Mouse (Mus musculus) CH12.LX (cell line): ENCODE results near the gene Tmx1. TPM values are rescaled to one million over a fixed set of nuclear protein-coding genes. Genes with fewer than 3 reads are reported as not detected.

ENCODE experiments used
- DNase-seq: peaks from one replicate; pipeline ENCODE4 v3.0.0-alpha.2; 2013; ENCODE audit errors: extremely low read depth
- H3K27ac ChIP-seq: 2 replicates; pipeline ENCODE4 v1.5.1; 2012; ENCODE audit warnings: low read depth, mild to moderate bottlenecking, control low read depth, moderate library complexity; ENCODE audit not compliant: insufficient read depth
- H3K27me3 ChIP-seq: replicated peaks from 2 replicates; pipeline ENCODE3; 2012; ENCODE audit warnings: inconsistent platforms
- H3K36me3 ChIP-seq, 2 experiments: replicated peaks in 1 of 2; 2 replicates each; pipeline versions ENCODE3 to v1.6.1; 2012; ENCODE audit warnings: inconsistent platforms in 1 of 2, low read length in 1 of 2, mild to moderate bottlenecking in 1 of 2, mixed read lengths in 1 of 2, moderate library complexity in 1 of 2; ENCODE audit not compliant: control insufficient read depth in 1 of 2, insufficient read depth in 1 of 2
- H3K4me1 ChIP-seq, 2 experiments: 2 replicates each; pipeline ENCODE4 v1.6.1; 2012; ENCODE audit warnings: inconsistent platforms in 1 of 2, moderate library complexity in 1 of 2; ENCODE audit not compliant: insufficient read depth in 2 of 2, control insufficient read depth in 1 of 2
- H3K4me2 ChIP-seq: 2 replicates; pipeline ENCODE4 v1.6.1; 2012; ENCODE audit warnings: low read depth, mild to moderate bottlenecking, control low read depth; ENCODE audit not compliant: poor library complexity, insufficient read depth, severe bottlenecking
- H3K4me3 ChIP-seq, 3 experiments: fragments of 150-350 bp in 1 of 3; sonication (generic) in 1 of 3; replicated peaks in 1 of 3; 2 replicates each; pipeline versions ENCODE3 to v1.5.1; 2011 to 2012; ENCODE audit warnings: low read depth in 2 of 3, low read length in 2 of 3, mild to moderate bottlenecking in 2 of 3, moderate library complexity in 2 of 3, control low read depth in 1 of 3, improper control_type of control experiment in 1 of 3, inconsistent platforms in 1 of 3, mixed read lengths in 1 of 3; ENCODE audit not compliant: poor library complexity in 1 of 3
- H3K79me2 ChIP-seq: replicated peaks from 2 replicates; pipeline ENCODE4 v1.6.1; 2012; ENCODE audit warnings: mild to moderate bottlenecking, moderate library complexity; ENCODE audit not compliant: control insufficient read depth, poor library complexity, insufficient read depth, severe bottlenecking; ENCODE audit errors: extremely low read depth
- H3K9ac ChIP-seq: 2 replicates; pipeline ENCODE4 v1.6.1; 2012; ENCODE audit warnings: low read depth, mild to moderate bottlenecking, control low read depth, moderate library complexity; ENCODE audit not compliant: insufficient read depth
- H3K9me3 ChIP-seq: replicated peaks from 2 replicates; pipeline ENCODE3; 2012; ENCODE audit warnings: low read length, inconsistent platforms, mixed read lengths
- BHLHE40 ChIP-seq: IDR thresholded peaks from 2 replicates; pipeline ENCODE4 v1.6.1; 2011; ENCODE audit warnings: mild to moderate bottlenecking, low read depth, low read length, improper control_type of control experiment
- CHD1 ChIP-seq: IDR thresholded peaks from 2 replicates; pipeline ENCODE4 v1.6.1; 2012; ENCODE audit warnings: low read depth, low read length, improper control_type of control experiment, inconsistent platforms
- CHD2 ChIP-seq: IDR thresholded peaks from 2 replicates; pipeline ENCODE4 v1.6.1; 2011; ENCODE audit warnings: low read length, improper control_type of control experiment
- CTCF ChIP-seq, 2 experiments: IDR thresholded peaks in 1 of 2; conservative IDR thresholded peaks in 1 of 2; 2 replicates each; pipeline ENCODE4 v1.5.1; 2011 to 2012; ENCODE audit warnings: low read depth in 2 of 2, low read length in 2 of 2, improper control_type of control experiment in 1 of 2, inconsistent platforms in 1 of 2, mild to moderate bottlenecking in 1 of 2, moderate library complexity in 1 of 2
- E2F4 ChIP-seq: IDR thresholded peaks from 2 replicates; pipeline ENCODE4 v1.6.1; 2011; ENCODE audit warnings: low read depth, low read length, improper control_type of control experiment; ENCODE audit not compliant: insufficient replicate concordance
- ELF1 ChIP-seq: IDR thresholded peaks from 2 replicates; pipeline ENCODE4 v1.6.1; 2014; ENCODE audit warnings: low read depth, mild to moderate bottlenecking, inconsistent platforms, low read length, improper control_type of control experiment
- EP300 ChIP-seq: IDR thresholded peaks from 2 replicates; pipeline ENCODE4 v1.6.1; 2011; ENCODE audit warnings: low read length, improper control_type of control experiment
- ETS1 ChIP-seq: conservative IDR thresholded peaks from 2 replicates; pipeline ENCODE4 v1.6.1; 2012; ENCODE audit warnings: low read depth, mild to moderate bottlenecking, inconsistent platforms, low read length, improper control_type of control experiment, moderate library complexity
- KAT2A ChIP-seq: IDR thresholded peaks from 2 replicates; pipeline ENCODE4 v1.6.1; 2012; ENCODE audit warnings: low read length, improper control_type of control experiment, inconsistent platforms; ENCODE audit not compliant: insufficient replicate concordance
- MAX ChIP-seq: IDR thresholded peaks from 2 replicates; pipeline ENCODE4 v1.6.1; 2011; ENCODE audit warnings: low read length, improper control_type of control experiment
- MAZ ChIP-seq: IDR thresholded peaks from 2 replicates; pipeline ENCODE4 v1.6.1; 2012; ENCODE audit warnings: low read depth, mild to moderate bottlenecking, inconsistent platforms, low read length, improper control_type of control experiment, moderate library complexity
- MEF2A ChIP-seq: IDR thresholded peaks from 2 replicates; pipeline ENCODE4 v1.6.1; 2014; ENCODE audit warnings: low read depth, mild to moderate bottlenecking, inconsistent platforms, low read length, improper control_type of control experiment, borderline replicate concordance
- MXI1 ChIP-seq: IDR thresholded peaks from 2 replicates; pipeline ENCODE4 v1.6.1; 2011; ENCODE audit warnings: mild to moderate bottlenecking, low read depth, low read length, improper control_type of control experiment
- NELFE ChIP-seq: IDR thresholded peaks from 2 replicates; pipeline ENCODE4 v1.6.1; 2011; ENCODE audit warnings: low read depth, low read length, improper control_type of control experiment
- NRF1 ChIP-seq: IDR thresholded peaks from 2 replicates; pipeline ENCODE4 v1.6.1; 2014; ENCODE audit warnings: low read depth, mild to moderate bottlenecking, inconsistent platforms, low read length, improper control_type of control experiment, moderate library complexity
- POLR2A ChIP-seq: IDR thresholded peaks from 2 replicates; pipeline ENCODE4 v1.6.1; 2011; ENCODE audit warnings: low read depth, mild to moderate bottlenecking, improper control_type of control experiment, low read length
- RAD21 ChIP-seq: IDR thresholded peaks from 2 replicates; pipeline ENCODE4 v1.6.1; 2011; ENCODE audit warnings: low read depth, mild to moderate bottlenecking, low read length, improper control_type of control experiment, moderate library complexity
- RCOR1 ChIP-seq: conservative IDR thresholded peaks from 2 replicates; pipeline ENCODE4 v1.6.1; 2012; ENCODE audit warnings: low read depth, mild to moderate bottlenecking, inconsistent platforms, low read length, improper control_type of control experiment
- SIN3A ChIP-seq: IDR thresholded peaks from 2 replicates; pipeline ENCODE4 v1.6.1; 2012; ENCODE audit warnings: low read length, improper control_type of control experiment, inconsistent platforms
- SMC3 ChIP-seq: IDR thresholded peaks from 2 replicates; pipeline ENCODE4 v1.6.1; 2011; ENCODE audit warnings: low read depth, low read length, improper control_type of control experiment
- TCF12 ChIP-seq: IDR thresholded peaks from 2 replicates; pipeline ENCODE4 v1.6.1; 2014; ENCODE audit warnings: low read depth, mild to moderate bottlenecking, inconsistent platforms, low read length, improper control_type of control experiment
- UBTF ChIP-seq: IDR thresholded peaks from 2 replicates; pipeline ENCODE4 v1.6.1; 2012; ENCODE audit warnings: low read depth, mild to moderate bottlenecking, inconsistent platforms, low read length, improper control_type of control experiment, moderate library complexity
- USF2 ChIP-seq: conservative IDR thresholded peaks from 2 replicates; pipeline ENCODE4 v1.6.1; 2011; ENCODE audit warnings: low read depth, low read length, improper control_type of control experiment
- ZC3H11A ChIP-seq: IDR thresholded peaks from 2 replicates; pipeline ENCODE4 v1.6.1; 2012; ENCODE audit warnings: low read depth, mild to moderate bottlenecking, inconsistent platforms, low read length, improper control_type of control experiment
- ZMIZ1 ChIP-seq: IDR thresholded peaks from 2 replicates; pipeline ENCODE4 v1.6.1; 2012; ENCODE audit warnings: low read depth, mild to moderate bottlenecking, inconsistent platforms, low read length, improper control_type of control experiment
- dilution Hi-C: fragments of 300-500 bp; cut with MboI; formaldehyde crosslinking; loops from 2 replicates; pipeline ENCODE4 v1.14.3; 2020; ENCODE audit warnings: low sequenced_read_pairs; ENCODE audit not compliant: extremely low pct_unique_long_range_greater_than_20kb, extremely low pct_ligation_motif_present
- in situ Hi-C: fragments of 300-500 bp; cut with MboI; formaldehyde crosslinking; loops from 3 replicates; pipeline ENCODE4 v1.14.3; 2019; ENCODE audit warnings: low sequenced_read_pairs, low pct_ligation_motif_present, low pct_unique_long_range_greater_than_20kb, mixed read lengths
- polyA plus RNA-seq: library from polyadenylated mRNA; unstranded; fragments of >175 nt; gene quantifications from 2 replicates; pipeline ENCODE4 v1.2.1, GENCODE M21; 2012; ENCODE audit warnings: low read depth; ENCODE audit not compliant: insufficient read length
- total RNA-seq, 2 experiments: library from RNA; depleted of rRNA; stranded (reverse); fragments of 300-350 nt in 1 of 2; fragments of >200 nt in 1 of 2; gene quantifications; 2 replicates each; pipeline ENCODE4 v1.2.3; 2012 to 2014

The Tmx1 gene
- total and polyA plus RNA-seq, 3 experiments = 60.3 to 132 (median 113) TPM

DNA sequence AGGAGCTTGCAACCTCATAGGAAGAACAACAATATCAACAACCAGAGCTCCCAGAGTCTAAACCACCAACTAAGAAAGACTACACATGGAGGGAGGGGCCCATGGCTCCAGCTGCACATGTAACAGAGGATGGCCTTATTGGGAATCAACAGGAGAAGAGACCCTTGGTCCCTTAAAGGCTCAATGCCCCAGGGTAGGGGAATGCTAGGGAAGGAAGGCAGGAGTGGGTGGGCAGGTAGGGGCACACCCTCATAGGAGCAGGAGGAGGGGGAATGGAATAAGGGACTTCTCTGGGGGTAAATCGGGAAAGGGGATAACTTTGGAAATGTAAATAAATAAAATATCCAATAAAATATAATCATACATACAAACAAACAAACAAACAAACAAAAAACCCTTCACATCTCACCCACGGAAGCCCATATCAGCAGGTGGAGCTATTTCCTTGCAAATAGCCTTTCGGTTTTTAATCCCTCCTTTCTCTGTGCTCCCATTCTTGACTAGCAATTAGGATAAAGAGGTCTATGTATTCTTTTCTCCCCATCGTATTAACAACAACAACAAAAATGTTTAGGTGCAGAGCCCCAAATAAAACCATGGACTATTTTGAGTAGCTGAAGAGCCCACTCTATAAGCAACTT, 42.5 kb downstream of the Tmx1 start:
- Histone ChIP-seq H3K79me2 (no peaks in the 10 kb centered on the region; the same call in 1 of the 2 replicates), H3K9me3 (no peaks in the 10 kb centered on the region), H3K36me3 (no peaks in the 10 kb centered on the region), H3K9ac (no peak overlapping the region), H3K4me2 (peak overlapping the region; percentile 58; the same call in 1 of the 2 replicates), H3K4me1 (peaks cover 0 to 9% of the 10 kb centered on the region in 2 experiments; a peak in 2 of 4 replicates), H3K4me3 (no peak overlapping the region), H3K27me3 (no peaks in the 10 kb centered on the region), H3K27ac (no peak overlapping the region)
- DNase-seq = no peak
- no peak for TF ChIP-seq ETS1
- no peak for TF ChIP-seq EP300
- no peak for TF ChIP-seq SIN3A
- TF ChIP-seq ZC3H11A = peak; percentile 29; the same call in 1 of the 2 replicates
- peak; percentile 67 for TF ChIP-seq RAD21
- no peak for TF ChIP-seq POLR2A
- TF ChIP-seq NRF1 = no peak
- no peak for TF ChIP-seq MAZ
- TF ChIP-seq ELF1 = no peak
- TF ChIP-seq MXI1 = no peak
- TF ChIP-seq UBTF = no peak
- peak in 1 of 2 experiments; percentile 63; a peak in 2 of 4 replicates for TF ChIP-seq CTCF (conservative IDR thresholded peaks at IDR 0.05 in 1 of 2, IDR thresholded peaks at IDR 0.05 in 1 of 2; ENCODE audit: low read depth in 2 of 2, low read length in 2 of 2)
- no peak for TF ChIP-seq TCF12
- peak; percentile 60 for TF ChIP-seq SMC3
- in situ Hi-C loops (loop anchor here (10.0 kb wide), 2 partner anchors 269 to 419 kb away; no protein-coding TSS in a partner anchor), dilution Hi-C loops (no loop called here)

DNA sequence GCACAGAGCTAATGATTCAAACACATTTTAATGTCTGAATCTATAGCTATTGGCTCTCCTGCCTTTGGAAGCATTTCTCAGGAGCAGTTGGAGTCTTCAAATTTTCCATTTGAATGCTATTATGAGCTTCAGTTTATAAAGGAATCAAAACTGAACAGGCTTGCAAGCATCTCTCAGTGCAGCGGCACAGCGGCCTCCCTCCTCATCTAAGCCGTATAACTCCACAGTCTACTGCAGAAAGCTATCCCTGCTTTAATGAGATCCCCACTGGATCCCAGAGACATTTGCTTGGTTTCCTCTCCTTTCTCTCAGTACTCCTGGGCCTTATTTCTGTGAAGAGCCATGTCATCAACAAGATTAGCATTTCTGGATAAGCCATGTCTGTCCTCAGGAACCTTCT, 45.2 kb downstream of the Tmx1 start:
- Histone ChIP-seq H3K9ac (no peak overlapping the region), H3K4me3 (no peak overlapping the region), H3K36me3 (no peaks in the 10 kb centered on the region), H3K79me2 (no peaks in the 10 kb centered on the region; the same call in 1 of the 2 replicates), H3K4me1 (peaks cover 0 to 9% of the 10 kb centered on the region in 2 experiments; a peak in 2 of 4 replicates), H3K4me2 (no peak overlapping the region), H3K9me3 (no peaks in the 10 kb centered on the region), H3K27me3 (no peaks in the 10 kb centered on the region), H3K27ac (no peak overlapping the region)
- DNase-seq = no peak
- in situ Hi-C loops (loop anchor here (10.0 kb wide), 2 partner anchors 267 to 417 kb away; no protein-coding TSS in a partner anchor), dilution Hi-C loops (no loop called here)
- TF ChIP-seq BHLHE40 (no peak), SMC3 (no peak), CHD2 (no peak), CHD1 (no peak), E2F4 (no peak), ZMIZ1 (no peak), NELFE (no peak), KAT2A (no peak), ZC3H11A (no peak), MEF2A (no peak), RAD21 (no peak), UBTF (no peak), MAX (no peak), RCOR1 (no peak), EP300 (no peak), USF2 (no peak), MXI1 (no peak), MAZ (no peak)
